Mouse (Mus musculus) small intestine, adult 2 months (tissue): ENCODE data around the gene Ube2m.

ENCODE experiments used
- CTCF ChIP-seq: fragments of 200-500 bp; IDR thresholded peaks from 2 replicates; pipeline ENCODE4 v1.5.1; 2012; ENCODE audit warnings: low read depth, mild to moderate bottlenecking, control low read depth, inconsistent platforms, low read length, moderate library complexity, mixed read lengths; ENCODE audit not compliant: insufficient replicate concordance, insufficient read length; ENCODE audit errors: extremely low read depth
- POLR2A ChIP-seq: fragments of 200-500 bp; IDR thresholded peaks from 2 replicates; pipeline ENCODE4 v1.6.1; 2012; ENCODE audit warnings: low read depth, mild to moderate bottlenecking, control low read depth, inconsistent platforms, low read length, moderate library complexity

- TF ChIP-seq CTCF (no peak), POLR2A (no peak)
Observed at GRCm38 (mm10) chr7:13053961-13054286, 15.8 kb upstream of the Ube2m start.
